19 mouse cellular contexts compared by ENCODE assay signal in genomic region chr3:137155043-137155404, GRCm38 (mm10).
A peak's percentile ranks its signal among the peaks of the same experiment; 100 is the strongest.
DNase-seq lines count a peak whose midpoint lies in the region; ATAC-seq and TF ChIP-seq lines count a peak whose summit lies in the region.
"Had no signal": no experiment of that assay in that cellular context is flagged by ENCODE, and none has a peak within 500 bp of the region (broad histone marks: within the 10 kb centered on the region; RNA-seq: fewer than 3 reads in every experiment).

No protein-coding gene starts in this region.

- H3K4me3 ChIP-seq in forebrain, embryonic 13.5 days = no peak overlapping the region
- H3K4me3 ChIP-seq in forebrain, postnatal 0 days (ENCODE audit: low read depth, low read length) = no peak overlapping the region
- H3K4me3 ChIP-seq in hindbrain, embryonic 13.5 days = no peak overlapping the region
- no peak overlapping the region for H3K4me3 ChIP-seq in hindbrain, embryonic 12.5 days
- H3K4me3 ChIP-seq in midbrain, embryonic 15.5 days = no peak overlapping the region
- H3K4me3 ChIP-seq in midbrain, embryonic 10.5 days = no peak overlapping the region
- H3K4me3 ChIP-seq: embryonic facial prominence, embryonic 15.5 days; erythroblast, embryonic 14.5 days; gastrocnemius, adult 2 months; heart, embryonic 12.5 days; hindbrain, embryonic 15.5 days had no signal

- no peak overlapping the region for H3K27ac ChIP-seq in forebrain, embryonic 13.5 days
- no peak overlapping the region for H3K27ac ChIP-seq in forebrain, postnatal 0 days (ENCODE audit: low read depth, low read length)
- no peak overlapping the region for H3K27ac ChIP-seq in hindbrain, embryonic 13.5 days
- no peak overlapping the region for H3K27ac ChIP-seq in hindbrain, embryonic 12.5 days
- H3K27ac ChIP-seq in midbrain, embryonic 15.5 days = no peak overlapping the region
- H3K27ac ChIP-seq in midbrain, embryonic 10.5 days (replicated peaks) = no peak overlapping the region
- H3K27ac ChIP-seq: embryonic facial prominence, embryonic 15.5 days; gastrocnemius, adult 2 months; hindbrain, embryonic 15.5 days had no signal

- 89% methylated on average over 3 of the region's 3 CpGs for WGBS in forebrain, embryonic 13.5 days
- WGBS in forebrain, postnatal 0 days = 82% methylated on average over 3 of the region's 3 CpGs
- WGBS in hindbrain, embryonic 13.5 days = 82% methylated on average over 3 of the region's 3 CpGs
- 84% methylated on average over 3 of the region's 3 CpGs for WGBS in hindbrain, embryonic 12.5 days
- WGBS in midbrain, embryonic 15.5 days = 83% methylated on average over 3 of the region's 3 CpGs
- WGBS in midbrain, embryonic 10.5 days = 91% methylated on average over 3 of the region's 3 CpGs

- peak; percentile 41; the same call in 1 of the 2 replicates for ATAC-seq in forebrain, embryonic 13.5 days
- ATAC-seq in forebrain, postnatal 0 days = no peak
- peak; percentile 57 for ATAC-seq in hindbrain, embryonic 13.5 days (ENCODE audit: low FRiP score)
- ATAC-seq in hindbrain, embryonic 12.5 days (ENCODE audit: low FRiP score) = no peak
- ATAC-seq in midbrain, embryonic 15.5 days (replicated peaks) = 0 out of 2 replicates have a peak, but pooled peaks have one; percentile 62
- ATAC-seq: inflammation-experienced regulatory T-cells, adult 6 months had no signal

- peaks cover 23% of the 10 kb centered on the region for H3K4me1 ChIP-seq in forebrain, embryonic 13.5 days
- 0 out of 2 replicates have a peak, but pooled peaks cover 8% of the 10 kb centered on the region for H3K4me1 ChIP-seq in forebrain, postnatal 0 days (ENCODE audit: insufficient read depth)
- peaks cover 14% of the 10 kb centered on the region for H3K4me1 ChIP-seq in hindbrain, embryonic 13.5 days (replicated peaks)
- peaks cover 13% of the 10 kb centered on the region; the same call in 1 of the 2 replicates for H3K4me1 ChIP-seq in hindbrain, embryonic 12.5 days
- H3K4me1 ChIP-seq in midbrain, embryonic 15.5 days = peaks cover 17% of the 10 kb centered on the region
- H3K4me1 ChIP-seq in midbrain, embryonic 10.5 days = peaks cover 25% of the 10 kb centered on the region
- H3K4me1 ChIP-seq: embryonic facial prominence, embryonic 15.5 days had no signal

- no peak for TF ChIP-seq CTCF in forebrain, postnatal 0 days (IDR thresholded peaks at IDR 0.05; ENCODE audit: low read depth)

- no peaks in the 10 kb centered on the region for H3K9me3 ChIP-seq in forebrain, embryonic 13.5 days (replicated peaks)
- no peaks in the 10 kb centered on the region for H3K9me3 ChIP-seq in forebrain, postnatal 0 days (ENCODE audit: low read length)
- H3K9me3 ChIP-seq in hindbrain, embryonic 13.5 days = no peaks in the 10 kb centered on the region
- H3K9me3 ChIP-seq in hindbrain, embryonic 12.5 days (replicated peaks) = no peaks in the 10 kb centered on the region
- no peaks in the 10 kb centered on the region for H3K9me3 ChIP-seq in midbrain, embryonic 15.5 days
- H3K9me3 ChIP-seq in midbrain, embryonic 10.5 days (replicated peaks) = no peaks in the 10 kb centered on the region
- H3K9me3 ChIP-seq: embryonic facial prominence, embryonic 15.5 days; heart, embryonic 12.5 days; hindbrain, embryonic 15.5 days had no signal

- no peak overlapping the region for H3K9ac ChIP-seq in forebrain, embryonic 13.5 days
- H3K9ac ChIP-seq in forebrain, postnatal 0 days = no peak overlapping the region
- H3K9ac ChIP-seq in hindbrain, embryonic 13.5 days = no peak overlapping the region
- H3K9ac ChIP-seq in hindbrain, embryonic 12.5 days = no peak overlapping the region
- no peak overlapping the region for H3K9ac ChIP-seq in midbrain, embryonic 15.5 days
- H3K9ac ChIP-seq: embryonic facial prominence, embryonic 15.5 days; heart, embryonic 12.5 days; hindbrain, embryonic 15.5 days had no signal

- H3K27me3 ChIP-seq in forebrain, embryonic 13.5 days = no peaks in the 10 kb centered on the region
- H3K27me3 ChIP-seq in forebrain, postnatal 0 days (ENCODE audit: insufficient read depth, low read length) = no peaks in the 10 kb centered on the region
- H3K27me3 ChIP-seq in hindbrain, embryonic 13.5 days = no peaks in the 10 kb centered on the region
- no peaks in the 10 kb centered on the region for H3K27me3 ChIP-seq in hindbrain, embryonic 12.5 days
- H3K27me3 ChIP-seq in midbrain, embryonic 15.5 days (replicated peaks) = no peaks in the 10 kb centered on the region
- no peaks in the 10 kb centered on the region for H3K27me3 ChIP-seq in midbrain, embryonic 10.5 days (ENCODE audit: low read depth, poor library complexity, severe bottlenecking)
- H3K27me3 ChIP-seq: embryonic facial prominence, embryonic 15.5 days; heart, embryonic 12.5 days; hindbrain, embryonic 15.5 days had no signal

- H3K4me2 ChIP-seq in forebrain, embryonic 13.5 days = no peak overlapping the region
- no peak overlapping the region for H3K4me2 ChIP-seq in forebrain, postnatal 0 days (ENCODE audit: low read depth)
- no peak overlapping the region for H3K4me2 ChIP-seq in hindbrain, embryonic 13.5 days
- no peak overlapping the region for H3K4me2 ChIP-seq in hindbrain, embryonic 12.5 days (replicated peaks)
- H3K4me2 ChIP-seq in midbrain, embryonic 15.5 days = no peak overlapping the region
- H3K4me2 ChIP-seq: embryonic facial prominence, embryonic 15.5 days; heart, embryonic 12.5 days; hindbrain, embryonic 15.5 days had no signal

- H3K36me3 ChIP-seq in forebrain, embryonic 13.5 days (ENCODE audit: poor library complexity, severe bottlenecking) = no peaks in the 10 kb centered on the region
- no peaks in the 10 kb centered on the region for H3K36me3 ChIP-seq in forebrain, postnatal 0 days (ENCODE audit: insufficient read depth)
- H3K36me3 ChIP-seq in hindbrain, embryonic 13.5 days = no peaks in the 10 kb centered on the region
- H3K36me3 ChIP-seq in hindbrain, embryonic 12.5 days = no peaks in the 10 kb centered on the region
- H3K36me3 ChIP-seq in midbrain, embryonic 15.5 days (replicated peaks) = no peaks in the 10 kb centered on the region
- no peaks in the 10 kb centered on the region for H3K36me3 ChIP-seq in midbrain, embryonic 10.5 days
- H3K36me3 ChIP-seq: embryonic facial prominence, embryonic 15.5 days; heart, embryonic 12.5 days; hindbrain, embryonic 15.5 days had no signal

- no peak for DNase-seq in forebrain, postnatal 0 days
- no peak for DNase-seq in midbrain, embryonic 10.5 days (ENCODE audit: low spot score)
- no peak for DNase-seq in lung, postnatal 10 days
- DNase-seq: adrenal gland, postnatal 10 days; cerebellum, adult 11 months; cerebellum, adult 8-10 months; cerebellum, postnatal 14 days; embryo, embryonic 11 days; gastrocnemius, adult 2 months; gastrocnemius, postnatal 25 days had no signal

Comparison
In these comparisons a context has a peak if more than half of its experiments do, and no peak if none do; other contexts are left out.
1. ATAC-seq: peak in forebrain, embryonic 13.5 days (single experiment), hindbrain, embryonic 13.5 days (single experiment) and midbrain, embryonic 15.5 days (single experiment); none in forebrain, postnatal 0 days (single experiment) and hindbrain, embryonic 12.5 days (single experiment).